Mouse (Mus musculus) 3134 (cell line): ENCODE data around the gene Opalin.

Experiments
- DNase-seq: peaks from one replicate; pipeline ENCODE4 v3.0.0-alpha.2; 2011; ENCODE audit warnings: low spot score; ENCODE audit not compliant: insufficient read length; ENCODE audit errors: extremely low read depth

Gene Opalin

GRCm38 (mm10) chr19:41019164-41019675, 57.7 kb downstream of the Opalin start:
- no peak for DNase-seq

GRCm38 (mm10) chr19:41015951-41016716, 60.8 kb downstream of the Opalin start:
- DNase-seq, result peak; percentile 30

DNA sequence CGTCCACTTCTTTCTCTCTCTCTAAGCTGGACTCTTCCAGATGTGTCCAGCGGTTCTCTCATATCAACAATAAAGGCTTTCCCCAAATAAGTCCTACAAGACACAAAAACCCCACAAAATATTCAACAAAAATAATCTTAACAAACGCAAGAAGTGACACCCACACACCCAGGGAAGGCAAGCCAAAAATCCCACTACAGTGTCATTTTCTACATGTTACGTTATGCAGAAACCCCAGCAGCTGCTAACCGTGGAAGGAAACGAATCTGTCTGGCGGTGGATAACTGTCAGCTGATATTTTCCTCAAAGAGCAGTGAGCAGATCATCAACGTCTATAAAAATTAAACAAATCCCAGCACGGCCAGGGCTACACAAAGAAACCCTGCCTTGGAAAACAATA, 62.9 kb downstream of the Opalin start:
- no peak for DNase-seq

DNA sequence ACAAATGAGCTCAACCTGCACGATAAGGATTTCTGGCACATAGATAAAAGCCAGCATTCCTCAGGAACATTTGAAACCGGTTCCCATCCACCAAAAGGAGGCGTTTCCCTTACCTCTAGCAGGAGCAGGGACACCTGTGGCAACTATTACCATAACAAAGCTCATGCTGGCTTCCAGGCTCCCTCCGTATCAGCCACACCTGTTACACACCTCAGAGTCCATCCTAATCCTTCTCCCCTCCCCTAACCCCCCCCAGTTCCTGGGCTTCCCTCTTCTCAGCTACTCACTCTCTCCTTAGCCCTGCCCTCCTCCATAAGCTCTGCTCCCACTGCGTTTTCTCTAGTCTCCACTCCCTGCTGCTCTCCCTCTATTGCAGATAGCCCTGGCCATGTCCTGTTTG, 63.3 kb downstream of the Opalin start:
- no peak for DNase-seq
